Comparison of ENCODE assay signal across 18 mouse cellular contexts in genomic region chr3:152872596-152872995, GRCm38 (mm10).
DNase-seq lines count a peak whose midpoint lies in the region; ATAC-seq and TF ChIP-seq lines count a peak whose summit lies in the region.
"Had no signal": no experiment of that assay in that cellular context is flagged by ENCODE, and none has a peak within 500 bp of the region (broad histone marks: within the 10 kb centered on the region; RNA-seq: fewer than 3 reads in every experiment).

No protein-coding gene starts in this region.

- H3K4me1 ChIP-seq in forebrain, embryonic 14.5 days (ENCODE audit: control insufficient read depth, insufficient read depth, low read length): 0 out of 2 replicates have a peak, but pooled peaks cover 2% of the 10 kb centered on the region
- peaks cover 5% of the 10 kb centered on the region; the same call in 1 of the 2 replicates for H3K4me1 ChIP-seq in forebrain, postnatal 0 days (ENCODE audit: insufficient read depth)
- peaks cover 25% of the 10 kb centered on the region; the same call in 1 of the 2 replicates for H3K4me1 ChIP-seq in hindbrain, embryonic 15.5 days (replicated peaks)
- peaks cover 28% of the 10 kb centered on the region for H3K4me1 ChIP-seq in neural tube, embryonic 12.5 days
- H3K4me1 ChIP-seq: limb, embryonic 15.5 days had no signal

- no peak overlapping the region for H3K4me3 ChIP-seq in forebrain, embryonic 14.5 days (ENCODE audit: low read depth, low read length)
- no peak overlapping the region for H3K4me3 ChIP-seq in forebrain, postnatal 0 days (ENCODE audit: low read depth, low read length)
- no peak overlapping the region for H3K4me3 ChIP-seq in hindbrain, embryonic 15.5 days
- H3K4me3 ChIP-seq in neural tube, embryonic 12.5 days: no peak overlapping the region
- H3K4me3 ChIP-seq: heart, embryonic 12.5 days; limb, embryonic 15.5 days had no signal

- no peaks in the 10 kb centered on the region for H3K9me3 ChIP-seq in forebrain, embryonic 14.5 days (replicated peaks; ENCODE audit: control insufficient read depth, low read length)
- no peaks in the 10 kb centered on the region for H3K9me3 ChIP-seq in forebrain, postnatal 0 days (ENCODE audit: low read length)
- no peaks in the 10 kb centered on the region for H3K9me3 ChIP-seq in hindbrain, embryonic 15.5 days
- no peaks in the 10 kb centered on the region for H3K9me3 ChIP-seq in neural tube, embryonic 12.5 days
- H3K9me3 ChIP-seq: heart, embryonic 12.5 days; limb, embryonic 15.5 days had no signal

- DNase-seq in forebrain, embryonic 14.5 days (ENCODE audit: low spot score): peak; percentile 20
- no peak for DNase-seq in forebrain, postnatal 0 days
- DNase-seq in Muller cell, postnatal 12 days (ENCODE audit: inconsistent ontology term): peak; percentile 29
- DNase-seq in spleen, postnatal 36 days (ENCODE audit: low spot score in 2 of 2): no peak
- DNase-seq in frontal cortex, postnatal 36 days (ENCODE audit: low spot score in 2 of 2): no peak
- DNase-seq in cerebellum, adult 18-20 months: no peak
- DNase-seq: cerebellum, adult 11 months; heart, postnatal 4 days; kidney, adult 2 months; kidney, postnatal 4 days; right cerebral cortex, adult 18-20 months; thymus, adult 18-20 months had no signal

- WGBS in forebrain, embryonic 14.5 days: 40% methylated on average over 6 of the region's 6 CpGs
- 38% methylated on average over 6 of the region's 6 CpGs for WGBS in forebrain, postnatal 0 days
- 32% methylated on average over 6 of the region's 6 CpGs for WGBS in hindbrain, embryonic 15.5 days
- 43% methylated on average over 6 of the region's 6 CpGs for WGBS in neural tube, embryonic 12.5 days

- ATAC-seq in forebrain, embryonic 14.5 days: no peak
- ATAC-seq in forebrain, postnatal 0 days: no peak
- ATAC-seq in hindbrain, embryonic 15.5 days (ENCODE audit: low FRiP score, low read depth): no peak
- peak; percentile 65 for ATAC-seq in neural tube, embryonic 12.5 days (ENCODE audit: low FRiP score, low read depth)
- ATAC-seq: activated CD4-positive, CD25-positive, alpha-beta regulatory T cell, adult 4 months; CD4-positive, CD25-positive, alpha-beta regulatory T cell, adult 4 months had no signal

- H3K27me3 ChIP-seq in forebrain, embryonic 14.5 days (replicated peaks; ENCODE audit: control insufficient read depth, insufficient read depth, low read length): no peaks in the 10 kb centered on the region
- no peaks in the 10 kb centered on the region for H3K27me3 ChIP-seq in forebrain, postnatal 0 days (ENCODE audit: insufficient read depth, low read length)
- H3K27me3 ChIP-seq in hindbrain, embryonic 15.5 days: no peaks in the 10 kb centered on the region
- no peaks in the 10 kb centered on the region for H3K27me3 ChIP-seq in neural tube, embryonic 12.5 days (replicated peaks)
- H3K27me3 ChIP-seq: heart, embryonic 12.5 days; limb, embryonic 15.5 days had no signal

- TF ChIP-seq CTCF in forebrain, postnatal 0 days (IDR thresholded peaks at IDR 0.05; ENCODE audit: low read depth): no peak

- H3K36me3 ChIP-seq in forebrain, embryonic 14.5 days (ENCODE audit: control insufficient read depth, insufficient read depth, low read length): no peaks in the 10 kb centered on the region
- H3K36me3 ChIP-seq in forebrain, postnatal 0 days (ENCODE audit: insufficient read depth): no peaks in the 10 kb centered on the region
- no peaks in the 10 kb centered on the region for H3K36me3 ChIP-seq in hindbrain, embryonic 15.5 days
- no peaks in the 10 kb centered on the region for H3K36me3 ChIP-seq in neural tube, embryonic 12.5 days
- H3K36me3 ChIP-seq: heart, embryonic 12.5 days; limb, embryonic 15.5 days had no signal

- H3K9ac ChIP-seq in forebrain, embryonic 14.5 days (ENCODE audit: low read length): no peak overlapping the region
- H3K9ac ChIP-seq in forebrain, postnatal 0 days: no peak overlapping the region
- no peak overlapping the region for H3K9ac ChIP-seq in hindbrain, embryonic 15.5 days
- H3K9ac ChIP-seq in neural tube, embryonic 12.5 days: no peak overlapping the region
- H3K9ac ChIP-seq: heart, embryonic 12.5 days; limb, embryonic 15.5 days had no signal

- H3K4me2 ChIP-seq in forebrain, embryonic 14.5 days (ENCODE audit: low read length): no peak overlapping the region
- H3K4me2 ChIP-seq in forebrain, postnatal 0 days (ENCODE audit: low read depth): no peak overlapping the region
- no peak overlapping the region for H3K4me2 ChIP-seq in hindbrain, embryonic 15.5 days
- H3K4me2 ChIP-seq in neural tube, embryonic 12.5 days (replicated peaks): no peak overlapping the region
- H3K4me2 ChIP-seq: heart, embryonic 12.5 days; limb, embryonic 15.5 days had no signal

- H3K27ac ChIP-seq in forebrain, embryonic 14.5 days (ENCODE audit: low read depth, low read length): 0 out of 2 replicates have a peak overlapping the region, but pooled peaks have one; percentile 30
- no peak overlapping the region for H3K27ac ChIP-seq in forebrain, postnatal 0 days (ENCODE audit: low read depth, low read length)
- H3K27ac ChIP-seq in hindbrain, embryonic 15.5 days (replicated peaks): 0 out of 2 replicates have a peak overlapping the region, but pooled peaks have one; percentile 2
- H3K27ac ChIP-seq in neural tube, embryonic 12.5 days: no peak overlapping the region
- H3K27ac ChIP-seq: limb, embryonic 15.5 days had no signal

Comparison
In these comparisons a context has a peak if more than half of its experiments do, and no peak if none do; other contexts are left out.
1. DNase-seq: peak in forebrain, embryonic 14.5 days (single experiment) and Muller cell, postnatal 12 days (single experiment); none in forebrain, postnatal 0 days (single experiment), spleen, postnatal 36 days (0 of 2), frontal cortex, postnatal 36 days (0 of 2) and cerebellum, adult 18-20 months (0 of 2).
2. H3K27ac ChIP-seq: peak in forebrain, embryonic 14.5 days (single experiment) and hindbrain, embryonic 15.5 days (single experiment); none in forebrain, postnatal 0 days (single experiment) and neural tube, embryonic 12.5 days (single experiment).